Mouse (Mus musculus) embryonic facial prominence, embryonic 14.5 days (tissue): ENCODE data around the gene Nans. TPM values are rescaled to one million over a fixed set of nuclear protein-coding genes. Genes with fewer than 3 reads are reported as not detected.

ENCODE experiments used
- ATAC-seq: fragments of 200-750 bp; cut with Nextera tagmentation; 2 replicates; pipeline ENCODE4 v1.8.0; 2017; ENCODE audit warnings: low read depth, moderate number of reproducible peaks, moderate TSS enrichment
- DNase-seq: peaks from one replicate; pipeline ENCODE4 v3.0.0-alpha.2; 2015; ENCODE audit warnings: low spot score
- H3K27ac ChIP-seq: fragments of 300-500 bp; sonication (generic); replicated peaks from 2 replicates; pipeline ENCODE4 v1.5.1; 2014; ENCODE audit warnings: low read depth, mild to moderate bottlenecking, low read length, moderate library complexity
- H3K27me3 ChIP-seq: fragments of 300-500 bp; sonication (generic); replicated peaks from 2 replicates; pipeline ENCODE4 v1.6.1; 2014; ENCODE audit warnings: low read length; ENCODE audit not compliant: control insufficient read depth, insufficient read depth
- H3K36me3 ChIP-seq: fragments of 300-500 bp; sonication (generic); 2 replicates; pipeline ENCODE4 v1.6.1; 2014; ENCODE audit warnings: low read length, mixed read lengths; ENCODE audit not compliant: control insufficient read depth, insufficient read depth
- H3K4me1 ChIP-seq: fragments of 300-500 bp; sonication (generic); 2 replicates; pipeline ENCODE4 v1.6.1; 2014; ENCODE audit warnings: antibody characterized with exemption, low read length; ENCODE audit not compliant: control insufficient read depth, insufficient read depth
- H3K4me2 ChIP-seq: fragments of 300-500 bp; sonication (generic); 2 replicates; pipeline ENCODE4 v1.6.1; 2014; ENCODE audit warnings: low read depth, mild to moderate bottlenecking, low read length, moderate library complexity, mixed read lengths
- H3K4me3 ChIP-seq: fragments of 300-500 bp; sonication (generic); 2 replicates; pipeline ENCODE4 v1.5.1; 2014; ENCODE audit warnings: low read depth, mild to moderate bottlenecking, low read length
- H3K9ac ChIP-seq: fragments of 300-500 bp; sonication (generic); 2 replicates; pipeline ENCODE4 v1.6.1; 2014; ENCODE audit warnings: low read depth, mild to moderate bottlenecking, low read length, moderate library complexity, mixed read lengths
- H3K9me3 ChIP-seq: fragments of 300-500 bp; sonication (generic); 2 replicates; pipeline ENCODE4 v1.6.1; 2016; ENCODE audit warnings: low read length; ENCODE audit not compliant: control insufficient read depth
- WGBS: fragments of 180-500 bp; shearing (Covaris S2); extraction: QIAGEN DNeasy Blood & Tissue Kit; methylation state at CpG from one replicate; pipeline ENCODE4 v1.1.7; 2014; 5-methylcytosine and 5-hydroxymethylcytosine counted together
- polyA plus RNA-seq: library from polyadenylated mRNA; unstranded; fragments of >200 nt; fragmentation: Nextera tagmentation; extraction: Ambion mirVana; gene quantifications from 2 replicates; pipeline ENCODE4 v1.2.1, GENCODE M21; 2014

The Nans gene
- 75.3 and 79.9 TPM in 2 replicates for polyA plus RNA-seq

GRCm38 (mm10) chr4:46489028-46489925 lies at the start of gene Nans:
Nans (plus strand) TSS chr4:46489248.
- H3K4me3 ChIP-seq, result peak within 1 kb of the TSS; percentile 84
- WGBS, result under 1% methylated on average over 42 of the region's 58 CpGs
- peak; percentile 99 for ATAC-seq
- peak within 1 kb of the TSS; percentile 86 for H3K27ac ChIP-seq
- H3K27me3 ChIP-seq, result no peaks in the 10 kb centered on the region
- H3K36me3 ChIP-seq, result peaks cover 26% of the 10 kb centered on the region
- peak within 1 kb of the TSS; percentile 74 for H3K4me2 ChIP-seq
- no peaks in the 10 kb centered on the region for H3K4me1 ChIP-seq
- H3K9me3 ChIP-seq, result 0 out of 2 replicates have a peak, but pooled peaks cover 3% of the 10 kb centered on the region
- peak within 1 kb of the TSS; percentile 86 for H3K9ac ChIP-seq
- peak; percentile 98 for DNase-seq

GRCm38 (mm10) chr4:46442501-46442900 lies 46.5 kb upstream of the Nans start:
- H3K4me2 ChIP-seq, result no peak overlapping the region
- H3K27ac ChIP-seq, result no peak overlapping the region
- no peaks in the 10 kb centered on the region for H3K27me3 ChIP-seq
- no peaks in the 10 kb centered on the region for H3K9me3 ChIP-seq
- no peak for ATAC-seq
- no peak for DNase-seq
- H3K4me1 ChIP-seq, result no peaks in the 10 kb centered on the region
- no peak overlapping the region for H3K4me3 ChIP-seq
- 70% methylated on average over 4 of the region's 4 CpGs for WGBS
- H3K9ac ChIP-seq, result no peak overlapping the region
- H3K36me3 ChIP-seq, result no peaks in the 10 kb centered on the region

GRCm38 (mm10) chr4:46445237-46445945 lies 43.7 kb upstream of the Nans start:
- 35% methylated on average over 9 of the region's 9 CpGs for WGBS
- no peak overlapping the region for H3K9ac ChIP-seq

GRCm38 (mm10) chr4:46447461-46447860 lies 41.6 kb upstream of the Nans start:
- Histone ChIP-seq H3K4me2 (no peak overlapping the region), H3K27ac (no peak overlapping the region), H3K9me3 (no peaks in the 10 kb centered on the region), H3K4me3 (no peak overlapping the region), H3K9ac (no peak overlapping the region), H3K36me3 (no peaks in the 10 kb centered on the region), H3K27me3 (no peaks in the 10 kb centered on the region), H3K4me1 (no peaks in the 10 kb centered on the region)
- WGBS, result 79% methylated on average over 1 of the region's 1 CpGs
- DNase-seq, result no peak
- ATAC-seq, result no peak

More at GRCm38 (mm10) chr4:46445237-46445945, 43.7 kb upstream of the Nans start:
- Histone ChIP-seq H3K9me3 (no peaks in the 10 kb centered on the region), H3K27ac (no peak overlapping the region), H3K4me1 (no peaks in the 10 kb centered on the region), H3K4me2 (no peak overlapping the region), H3K36me3 (no peaks in the 10 kb centered on the region), H3K27me3 (no peaks in the 10 kb centered on the region), H3K4me3 (no peak overlapping the region)
- ATAC-seq, result peak; percentile 19; the same call in 1 of the 2 replicates
- no peak for DNase-seq

- H3K27me3 ChIP-seq, result no peaks in the 10 kb centered on the region
- H3K4me2 ChIP-seq, result no peak overlapping the region
- H3K36me3 ChIP-seq, result no peaks in the 10 kb centered on the region
- 27% methylated on average over 6 of the region's 6 CpGs for WGBS
- H3K9ac ChIP-seq, result no peak overlapping the region
- ATAC-seq (no peak), DNase-seq (no peak)
- H3K4me1 ChIP-seq, result peaks cover 13% of the 10 kb centered on the region
- H3K4me3 ChIP-seq, result no peak overlapping the region
- H3K27ac ChIP-seq, result no peak overlapping the region
- no peaks in the 10 kb centered on the region for H3K9me3 ChIP-seq
These were observed 40.2 kb upstream of the Nans start for GRCm38 (mm10) chr4:46448886-46449285.

GRCm38 (mm10) chr4:46450020-46450518 lies 39.0 kb upstream of the Nans start:
- WGBS, result 29% methylated on average over 7 of the region's 7 CpGs
- H3K27me3 ChIP-seq, result no peaks in the 10 kb centered on the region
- H3K4me3 ChIP-seq, result peak overlapping the region; percentile 92
- H3K4me1 ChIP-seq, result peaks cover 18% of the 10 kb centered on the region
- no peaks in the 10 kb centered on the region for H3K9me3 ChIP-seq
- H3K36me3 ChIP-seq, result no peaks in the 10 kb centered on the region
- H3K27ac ChIP-seq, result peak overlapping the region; percentile 99
- H3K4me2 ChIP-seq, result peak overlapping the region; percentile 80
- peak overlapping the region; percentile 95 for H3K9ac ChIP-seq
- DNase-seq (no peak), ATAC-seq (no peak)

GRCm38 (mm10) chr4:46450519-46451131 lies 38.4 kb upstream of the Nans start, which contains the start of gene Anp32b:
Anp32b (plus strand) TSS chr4:46450902.
- Histone ChIP-seq H3K27ac (peak within 1 kb of the TSS; percentile 99), H3K9me3 (no peaks in the 10 kb centered on the region), H3K4me2 (peak within 1 kb of the TSS; percentile 80), H3K36me3 (no peaks in the 10 kb centered on the region), H3K27me3 (no peaks in the 10 kb centered on the region), H3K4me1 (peaks cover 21% of the 10 kb centered on the region), H3K9ac (peak within 1 kb of the TSS; percentile 95), H3K4me3 (peak within 1 kb of the TSS; percentile 92)
- WGBS, result 3% methylated on average over 9 of the region's 66 CpGs
- ATAC-seq, result peak; percentile 97
- peak; percentile 97 for DNase-seq

GRCm38 (mm10) chr4:46451240-46451757 lies 37.7 kb upstream of the Nans start:
- WGBS, result 1% methylated on average over 12 of the region's 70 CpGs
- Histone ChIP-seq H3K4me3 (peak overlapping the region; percentile 92), H3K9ac (peak overlapping the region; percentile 95), H3K27ac (peak overlapping the region; percentile 99), H3K36me3 (no peaks in the 10 kb centered on the region), H3K4me2 (peak overlapping the region; percentile 80; the same call in 1 of the 2 replicates), H3K9me3 (no peaks in the 10 kb centered on the region), H3K4me1 (peaks cover 21% of the 10 kb centered on the region), H3K27me3 (no peaks in the 10 kb centered on the region)
- ATAC-seq, result peak; percentile 31
- peak; percentile 65 for DNase-seq
